Mouse (Mus musculus) neural tube, embryonic 12.5 days (tissue): ENCODE results near the gene Bglap2. TPM values are rescaled to one million over a fixed set of nuclear protein-coding genes. Genes with fewer than 3 reads are reported as not detected.

Experiments
- ATAC-seq: fragments of 200-750 bp; cut with Nextera tagmentation; 2 replicates; pipeline ENCODE4 v1.8.0; 2017; ENCODE audit warnings: low read depth, mild to moderate bottlenecking, moderate TSS enrichment, moderate library complexity; ENCODE audit not compliant: low FRiP score
- H3K27ac ChIP-seq: fragments of 300-500 bp; sonication (generic); 2 replicates; pipeline ENCODE4 v1.5.1; 2016
- H3K27me3 ChIP-seq: fragments of 300-500 bp; sonication (generic); replicated peaks from 2 replicates; pipeline ENCODE4 v1.6.1; 2016; ENCODE audit warnings: mild to moderate bottlenecking
- H3K36me3 ChIP-seq: fragments of 300-500 bp; sonication (generic); 2 replicates; pipeline ENCODE4 v1.6.1; 2016; ENCODE audit warnings: mild to moderate bottlenecking
- H3K4me1 ChIP-seq: fragments of 300-500 bp; sonication (generic); 2 replicates; pipeline ENCODE4 v1.6.1; 2016
- H3K4me2 ChIP-seq: fragments of 300-500 bp; sonication (generic); replicated peaks from 2 replicates; pipeline ENCODE4 v1.6.1; 2016; ENCODE audit warnings: mild to moderate bottlenecking
- H3K4me3 ChIP-seq: fragments of 300-500 bp; sonication (generic); 2 replicates; pipeline ENCODE4 v1.5.1; 2016
- H3K9ac ChIP-seq: fragments of 300-500 bp; sonication (generic); 2 replicates; pipeline ENCODE4 v1.6.1; 2016; ENCODE audit warnings: mild to moderate bottlenecking
- H3K9me3 ChIP-seq: fragments of 300-500 bp; sonication (generic); 2 replicates; pipeline ENCODE4 v1.6.1; 2016; ENCODE audit warnings: mild to moderate bottlenecking
- WGBS: fragments of 180-500 bp; shearing (Covaris S2); methylation state at CpG from one replicate; pipeline ENCODE4 v1.1.7; 2016; 5-methylcytosine and 5-hydroxymethylcytosine counted together
- polyA plus RNA-seq: library from polyadenylated mRNA; unstranded; fragments of >200 nt; fragmentation: Nextera tagmentation; extraction: Ambion mirVana; gene quantifications from 2 replicates; pipeline ENCODE4 v1.2.1, GENCODE M21; 2016

The Bglap2 gene
- polyA plus RNA-seq, 1 experiment from 2014 or later = not detected

- peak overlapping the region; percentile 92 for H3K9ac ChIP-seq
- WGBS = 3% methylated on average over 27 of the region's 27 CpGs
- peak; percentile 61 for ATAC-seq
- peaks cover 16% of the 10 kb centered on the region for H3K4me1 ChIP-seq
- peak overlapping the region; percentile 90; the same call in 1 of the 2 replicates for H3K27ac ChIP-seq
- H3K36me3 ChIP-seq = no peaks in the 10 kb centered on the region
- H3K4me2 ChIP-seq = peak overlapping the region; percentile 67
- H3K9me3 ChIP-seq = no peaks in the 10 kb centered on the region
- H3K4me3 ChIP-seq = peak overlapping the region; percentile 84
- no peaks in the 10 kb centered on the region for H3K27me3 ChIP-seq
These were observed 43.0 kb downstream of the Bglap2 start for GRCm38 (mm10) chr3:88335436-88336053.

GRCm38 (mm10) chr3:88334902-88335435 is 43.5 kb downstream of the Bglap2 start:
- Histone ChIP-seq H3K36me3 (no peaks in the 10 kb centered on the region), H3K4me1 (peaks cover 16% of the 10 kb centered on the region), H3K27ac (no peak overlapping the region), H3K9me3 (no peaks in the 10 kb centered on the region), H3K27me3 (no peaks in the 10 kb centered on the region), H3K4me3 (peak overlapping the region; percentile 84), H3K4me2 (peak overlapping the region; percentile 67), H3K9ac (peak overlapping the region; percentile 92; the same call in 1 of the 2 replicates)
- no peak for ATAC-seq
- WGBS = 33% methylated on average over 3 of the region's 3 CpGs

- H3K9me3 ChIP-seq = no peaks in the 10 kb centered on the region
- H3K4me3 ChIP-seq = no peak overlapping the region
- no peaks in the 10 kb centered on the region for H3K27me3 ChIP-seq
- WGBS = 62% methylated on average over 12 of the region's 12 CpGs
- H3K36me3 ChIP-seq = peaks cover 8% of the 10 kb centered on the region
- no peak overlapping the region for H3K4me2 ChIP-seq
- no peak for ATAC-seq
- no peak overlapping the region for H3K27ac ChIP-seq
- peaks cover 16% of the 10 kb centered on the region for H3K4me1 ChIP-seq
- no peak overlapping the region for H3K9ac ChIP-seq
These were observed 44.4 kb downstream of the Bglap2 start for GRCm38 (mm10) chr3:88334029-88334658.

- Histone ChIP-seq H3K4me1 (peaks cover 8% of the 10 kb centered on the region), H3K4me3 (no peak overlapping the region), H3K27me3 (no peaks in the 10 kb centered on the region), H3K4me2 (no peak overlapping the region), H3K36me3 (peaks cover 23% of the 10 kb centered on the region), H3K9ac (no peak overlapping the region), H3K9me3 (no peaks in the 10 kb centered on the region), H3K27ac (no peak overlapping the region)
- 25% methylated on average over 2 of the region's 2 CpGs for WGBS
- no peak for ATAC-seq
These were observed 47.2 kb downstream of the Bglap2 start for GRCm38 (mm10) chr3:88331282-88331681.

- no peak overlapping the region for H3K4me2 ChIP-seq
- H3K9ac ChIP-seq = no peak overlapping the region
- ATAC-seq = no peak
- peaks cover 9% of the 10 kb centered on the region for H3K4me1 ChIP-seq
- 56% methylated on average over 5 of the region's 5 CpGs for WGBS
- H3K27ac ChIP-seq = no peak overlapping the region
- peaks cover 23% of the 10 kb centered on the region for H3K36me3 ChIP-seq
- H3K9me3 ChIP-seq = no peaks in the 10 kb centered on the region
- no peak overlapping the region for H3K4me3 ChIP-seq
- no peaks in the 10 kb centered on the region for H3K27me3 ChIP-seq
These were observed 49.5 kb downstream of the Bglap2 start for GRCm38 (mm10) chr3:88328956-88329355.

Other genes starting within 250 kb of the Bglap2 start
- gene Mef2d, start 236.3 kb downstream of the Bglap2 start, polyA plus RNA-seq = 17.6 and 19.8 TPM in 2 replicates
- gene Rhbg, start 124.0 kb downstream of the Bglap2 start, polyA plus RNA-seq = 0.32 and 0.79 TPM in 2 replicates
- gene Gm38392, start 91.5 kb downstream of the Bglap2 start, polyA plus RNA-seq = 0.27 TPM in 1 of 2 replicates, not detected in the other
- 9.4 and 12.9 TPM in 2 replicates for gene Tsacc, start 81.7 kb downstream of the Bglap2 start, polyA plus RNA-seq
- gene Cct3, start 81.6 kb downstream of the Bglap2 start, polyA plus RNA-seq = 593 and 606 TPM in 2 replicates
- 116 and 131 TPM in 2 replicates for gene Glmp, start 53.7 kb downstream of the Bglap2 start, polyA plus RNA-seq
- gene Tmem79, start 42.6 kb downstream of the Bglap2 start, polyA plus RNA-seq = 1.6 and 2.0 TPM in 2 replicates
- gene Smg5, start 42.4 kb downstream of the Bglap2 start, polyA plus RNA-seq = 78.4 and 80.5 TPM in 2 replicates
- gene Paqr6, start 14.1 kb downstream of the Bglap2 start, polyA plus RNA-seq = 2.0 and 2.3 TPM in 2 replicates
- not detected in 2 replicates for gene Bglap3, start 6.0 kb downstream of the Bglap2 start, polyA plus RNA-seq
- not detected in 2 replicates for gene Bglap, start 5.8 kb upstream of the Bglap2 start, polyA plus RNA-seq
- 75.9 and 79.7 TPM in 2 replicates for gene Pmf1, start 31.6 kb upstream of the Bglap2 start, polyA plus RNA-seq
- 24.1 and 28.0 TPM in 2 replicates for gene Slc25a44, start 46.4 kb upstream of the Bglap2 start, polyA plus RNA-seq
- gene Sema4a, start 82.5 kb upstream of the Bglap2 start, polyA plus RNA-seq = 13.6 and 15.3 TPM in 2 replicates
- 27.6 and 27.9 TPM in 2 replicates for gene Lmna, start 131.3 kb upstream of the Bglap2 start, polyA plus RNA-seq
- 41.9 and 43.3 TPM in 2 replicates for gene Mex3a, start 153.7 kb upstream of the Bglap2 start, polyA plus RNA-seq
- gene Rab25, start 169.6 kb upstream of the Bglap2 start, polyA plus RNA-seq = 0.29 and 0.57 TPM in 2 replicates
- gene Lamtor2, start 174.4 kb upstream of the Bglap2 start, polyA plus RNA-seq = 143 and 145 TPM in 2 replicates
- 60.0 and 61.6 TPM in 2 replicates for gene Ubqln4, start 175.1 kb upstream of the Bglap2 start, polyA plus RNA-seq
- 149 and 157 TPM in 2 replicates for gene Ssr2, start 197.2 kb upstream of the Bglap2 start, polyA plus RNA-seq
- gene Arhgef2, start 227.3 kb upstream of the Bglap2 start, polyA plus RNA-seq = 186 TPM in 2 replicates